Mouse (Mus musculus): ENCODE measurements at regions not wholly inside any gene's neighbourhood (a gene's known extent, or its start where the extent isn't known, plus 50 kb on each side); places are given as distances from the start of the nearest gene placed in this dataset.
A peak's percentile ranks its signal among the peaks of the same experiment; 100 is the strongest.

- peak; percentile 42 for DNase-seq
These were observed 57.6 kb upstream of the Exoc6 start for GRCm38 (mm10) chr19:37492572-37492971.

- DNase-seq = peak; percentile 71
These were observed 56.8 kb upstream of the Exoc6 start for GRCm38 (mm10) chr19:37493378-37493777.

- DNase-seq = peak; percentile 90
These were observed 56.2 kb upstream of the Exoc6 start for GRCm38 (mm10) chr19:37493921-37494485.

GRCm38 (mm10) chr19:37494806-37495205 lies 55.4 kb upstream of the Exoc6 start:
- DNase-seq = peak; percentile 58

GRCm38 (mm10) chr19:37495319-37496270 lies 54.6 kb upstream of the Exoc6 start:
- peak; percentile 89 for DNase-seq

- peak; percentile 56 for DNase-seq
These were observed 53.5 kb upstream of the Exoc6 start for GRCm38 (mm10) chr19:37496759-37497158.

DNA sequence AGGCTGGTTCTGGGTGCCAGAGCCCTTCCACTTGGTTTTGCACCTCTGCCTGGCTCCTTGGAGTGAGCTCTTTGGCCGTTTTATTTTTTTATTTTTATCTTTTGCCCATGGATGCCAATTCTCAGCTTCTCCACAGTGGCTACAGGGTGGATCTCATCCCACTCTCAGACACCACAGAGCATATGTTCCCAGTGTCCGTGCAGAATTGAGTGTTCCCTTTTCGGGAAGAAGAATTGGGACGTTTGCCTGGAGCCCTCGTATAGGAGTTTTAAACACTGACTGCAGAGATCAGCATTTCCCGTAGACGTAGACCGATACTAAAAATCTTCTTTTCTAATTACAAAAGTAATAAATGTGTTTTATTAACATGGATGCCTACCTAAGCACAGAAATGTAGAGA lies 53.1 kb upstream of the Exoc6 start:
- peak; percentile 19 for DNase-seq

- peak; percentile 58 for DNase-seq
These were observed 51.8 kb upstream of the Exoc6 start for GRCm38 (mm10) chr19:37498438-37498837.

All from heart, adult 11 months (tissue).